Mouse (Mus musculus): ENCODE measurements at regions not wholly inside any gene's neighbourhood (a gene's known extent, or its start where the extent isn't known, plus 50 kb on each side); places are given as distances from the start of the nearest gene placed in this dataset.

DNA sequence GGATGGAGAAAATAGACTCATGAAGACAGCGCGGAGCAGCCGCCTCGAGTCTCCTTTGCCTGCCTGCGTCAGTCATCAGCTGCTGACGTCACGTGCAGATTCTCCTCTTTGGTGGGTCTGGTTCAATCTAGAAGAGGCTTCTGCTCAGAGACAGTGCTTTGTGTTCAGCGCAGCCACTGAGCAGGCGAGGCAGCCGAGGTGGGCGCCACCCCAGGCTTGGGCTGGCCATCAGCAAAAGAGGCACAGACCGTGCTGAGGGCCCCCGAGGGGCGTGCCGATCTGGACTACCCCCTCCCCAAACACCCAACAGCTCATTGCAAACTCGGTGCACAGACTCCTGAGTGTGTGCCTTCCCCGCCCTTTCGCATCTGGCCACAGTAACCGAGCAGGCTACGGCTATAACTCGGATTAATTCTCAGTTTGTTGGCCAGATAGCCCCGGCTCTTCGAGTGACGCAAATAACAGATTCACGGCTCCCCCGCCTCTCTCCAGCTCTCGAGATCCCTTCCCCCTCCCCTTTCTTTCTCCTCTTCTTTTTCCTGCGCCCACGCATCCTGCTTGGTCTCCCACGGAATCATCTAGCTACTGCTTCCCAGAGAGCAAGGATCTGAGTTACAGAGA, 89.2 kb upstream of the Hsd17b12 start:
- TF ChIP-seq EP300 (optimal IDR thresholded peaks at IDR 0.05): no peak
- no peak for TF ChIP-seq CTCF (IDR thresholded peaks at IDR 0.05; ENCODE audit: low read depth)

Measured in stomach, postnatal 0 days (tissue).